Comparison of ENCODE assay signal across 16 mouse cellular contexts in the genomic region with DNA sequence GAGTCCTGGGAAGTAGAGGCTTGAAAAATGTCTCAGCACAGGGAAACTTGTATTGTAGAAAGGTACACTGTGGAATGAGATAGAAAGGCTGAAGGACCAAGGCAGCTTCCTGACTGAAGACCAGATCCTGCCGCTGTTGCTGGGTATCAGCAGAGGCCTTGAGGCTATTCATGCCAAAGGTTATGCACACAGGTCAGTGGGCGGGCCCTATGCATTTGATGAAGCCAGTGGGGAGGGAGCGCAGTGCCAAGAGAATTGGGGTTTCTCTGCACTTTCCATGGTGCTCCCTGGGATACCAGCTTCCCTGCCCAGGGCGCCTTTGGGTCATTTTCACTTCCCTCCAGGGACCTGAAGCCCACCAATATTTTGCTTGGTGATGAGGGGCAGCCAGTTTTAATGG. TPM values are rescaled to one million over a fixed set of nuclear protein-coding genes. Genes with fewer than 3 reads are reported as not detected.
DNase-seq lines count a peak whose midpoint lies in the region; ATAC-seq and TF ChIP-seq lines count a peak whose summit lies in the region.
"Had no signal": no experiment of that assay in that cellular context is flagged by ENCODE, and none has a peak within 500 bp of the region (broad histone marks: within the 10 kb centered on the region; RNA-seq: fewer than 3 reads in every experiment).

No protein-coding gene starts in this region.

- H3K27me3 ChIP-seq in intestine, embryonic 15.5 days (replicated peaks) = no peaks in the 10 kb centered on the region; the same call in 1 of the 2 replicates
- no peaks in the 10 kb centered on the region for H3K27me3 ChIP-seq in intestine, postnatal 0 days (replicated peaks; ENCODE audit: control insufficient read depth, insufficient read depth, low read length)
- no peaks in the 10 kb centered on the region for H3K27me3 ChIP-seq in MEL (ENCODE audit: control insufficient read depth in 1 of 2, insufficient read depth in 2 of 2, low read length in 2 of 2)
- H3K27me3 ChIP-seq in liver, embryonic 11.5 days (replicated peaks; ENCODE audit: control insufficient read depth, insufficient read depth, low read length) = no peaks in the 10 kb centered on the region
- H3K27me3 ChIP-seq: CH12.LX had no signal

- TF ChIP-seq CTCF in intestine, postnatal 0 days (IDR thresholded peaks at IDR 0.05; ENCODE audit: low read depth) = no peak
- no peak for TF ChIP-seq CTCF in MEL (IDR thresholded peaks at IDR 0.05 in 2 of 3, conservative IDR thresholded peaks at IDR 0.05 in 1 of 3; ENCODE audit: control insufficient read depth in 1 of 3, insufficient read depth in 1 of 3, low read depth in 2 of 3, low read length in 3 of 3, poor library complexity in 1 of 3, severe bottlenecking in 1 of 3)

- no peak overlapping the region for H3K4me3 ChIP-seq in intestine, embryonic 15.5 days (replicated peaks)
- H3K4me3 ChIP-seq in intestine, postnatal 0 days (ENCODE audit: low read depth, low read length) = no peak overlapping the region
- H3K4me3 ChIP-seq in MEL (ENCODE audit: control insufficient read depth in 1 of 2, insufficient read depth in 1 of 2, low read depth in 2 of 2, low read length in 2 of 2) = peak overlapping the region in 1 of 2 experiments; percentile 5; a peak in 1 of 4 replicates
- peak overlapping the region; percentile 91 for H3K4me3 ChIP-seq in liver, embryonic 11.5 days (ENCODE audit: low read depth, low read length)
- H3K4me3 ChIP-seq: midbrain, embryonic 15.5 days had no signal

- peaks cover 70% of the 10 kb centered on the region for H3K79me2 ChIP-seq in MEL (ENCODE audit: control insufficient read depth, insufficient read depth, low read length, poor library complexity)

- WGBS in intestine, embryonic 15.5 days = 73% methylated on average over 4 of the region's 4 CpGs
- WGBS in intestine, postnatal 0 days = 64% methylated on average over 4 of the region's 4 CpGs
- 69% methylated on average over 4 of the region's 4 CpGs for WGBS in liver, embryonic 11.5 days

- H3K4me2 ChIP-seq in intestine, embryonic 15.5 days (replicated peaks) = peak overlapping the region; percentile 20; the same call in 1 of the 2 replicates
- no peak overlapping the region; the same call in 1 of the 2 replicates for H3K4me2 ChIP-seq in intestine, postnatal 0 days (replicated peaks; ENCODE audit: low read depth)
- peak overlapping the region; percentile 100 for H3K4me2 ChIP-seq in liver, embryonic 11.5 days

- DNase-seq in 416B (ENCODE audit: low read depth) = peak; percentile 67
- peak; percentile 15 for DNase-seq in MEL (ENCODE audit: low read depth, low spot score)
- no peak for DNase-seq in liver, embryonic 11.5 days (ENCODE audit: low spot score)
- no peak for DNase-seq in testis, postnatal 14 days (ENCODE audit: low spot score)
- DNase-seq in right cerebral cortex, adult 2 months (ENCODE audit: low spot score in 2 of 2) = no peak
- DNase-seq in gastrocnemius, postnatal 25 days = no peak
- DNase-seq: cerebellum, postnatal 14 days; left cerebral cortex, postnatal 4 days; lung, postnatal 14 days had no signal

- no peak for TF ChIP-seq POLR2A in MEL (IDR thresholded peaks at IDR 0.05; ENCODE audit: control insufficient read depth in 1 of 2, insufficient read depth in 1 of 2, low read depth in 1 of 2, low read length in 2 of 2, poor library complexity in 1 of 2)

- TF ChIP-seq RAD21 in MEL (IDR thresholded peaks at IDR 0.05; ENCODE audit: low read depth, low read length) = no peak

- H3K9ac ChIP-seq in intestine, embryonic 15.5 days = no peak overlapping the region
- H3K9ac ChIP-seq in intestine, postnatal 0 days (ENCODE audit: low read depth, low read length) = no peak overlapping the region
- H3K9ac ChIP-seq in MEL (ENCODE audit: control insufficient read depth, low read depth, low read length, poor library complexity, severe bottlenecking) = peak overlapping the region; percentile 22
- H3K9ac ChIP-seq in liver, embryonic 11.5 days (ENCODE audit: low read depth, low read length) = no peak overlapping the region; the same call in 1 of the 2 replicates
- H3K9ac ChIP-seq: heart, embryonic 12.5 days; midbrain, embryonic 15.5 days had no signal

- peaks cover 37% of the 10 kb centered on the region for H3K4me1 ChIP-seq in intestine, embryonic 15.5 days (replicated peaks)
- H3K4me1 ChIP-seq in intestine, postnatal 0 days (replicated peaks; ENCODE audit: control insufficient read depth, insufficient read depth, low read length) = peaks cover 14% of the 10 kb centered on the region
- H3K4me1 ChIP-seq in MEL (ENCODE audit: control insufficient read depth in 1 of 2, insufficient read depth in 2 of 2, low read length in 2 of 2) = peaks cover 6 to 56% of the 10 kb centered on the region in 2 experiments; a peak in 3 of 4 replicates
- H3K4me1 ChIP-seq in liver, embryonic 11.5 days (replicated peaks; ENCODE audit: control insufficient read depth, insufficient read depth, low read length) = peaks cover 68% of the 10 kb centered on the region

- H3K9me3 ChIP-seq in intestine, embryonic 15.5 days = no peaks in the 10 kb centered on the region
- H3K9me3 ChIP-seq in intestine, postnatal 0 days (ENCODE audit: control insufficient read depth) = no peaks in the 10 kb centered on the region
- no peaks in the 10 kb centered on the region for H3K9me3 ChIP-seq in MEL (replicated peaks; ENCODE audit: insufficient read depth, low read length)
- H3K9me3 ChIP-seq in liver, embryonic 11.5 days (ENCODE audit: control insufficient read depth, low read length) = no peaks in the 10 kb centered on the region
- H3K9me3 ChIP-seq: heart, embryonic 12.5 days; midbrain, embryonic 15.5 days had no signal

- no peak for TF ChIP-seq EP300 in MEL (IDR thresholded peaks at IDR 0.05; ENCODE audit: low read depth in 1 of 2, low read length in 2 of 2)

- no peak overlapping the region for H3K27ac ChIP-seq in intestine, embryonic 15.5 days
- no peak overlapping the region for H3K27ac ChIP-seq in intestine, postnatal 0 days (ENCODE audit: low read depth, low read length)
- peak overlapping the region; percentile 25 for H3K27ac ChIP-seq in MEL (ENCODE audit: control insufficient read depth, low read depth, low read length)
- 0 out of 2 replicates have a peak overlapping the region, but pooled peaks have one; percentile 4 for H3K27ac ChIP-seq in liver, embryonic 11.5 days (ENCODE audit: low read depth, low read length)
- H3K27ac ChIP-seq: midbrain, embryonic 15.5 days had no signal

- ATAC-seq in intestine, embryonic 15.5 days = no peak
- ATAC-seq in intestine, postnatal 0 days = no peak
- no peak for ATAC-seq in liver, embryonic 11.5 days (replicated peaks; ENCODE audit: low FRiP score)
- ATAC-seq: midbrain, embryonic 15.5 days had no signal

- H3K36me3 ChIP-seq in intestine, embryonic 15.5 days = peaks cover 12% of the 10 kb centered on the region; the same call in 1 of the 2 replicates
- H3K36me3 ChIP-seq in intestine, postnatal 0 days (ENCODE audit: control insufficient read depth, insufficient read depth) = peaks cover 20% of the 10 kb centered on the region
- peaks cover 15 to 63% of the 10 kb centered on the region in 2 experiments for H3K36me3 ChIP-seq in MEL (ENCODE audit: control insufficient read depth in 1 of 2, insufficient read depth in 2 of 2, low read length in 2 of 2)
- H3K36me3 ChIP-seq in liver, embryonic 11.5 days (ENCODE audit: control insufficient read depth, insufficient read depth, low read length) = peaks cover 31% of the 10 kb centered on the region

RNA-seq across cellular contexts. Expression of gene Stk16, which starts 1.9 kb away (rescaled TPM):
- 110 and 122 TPM in 2 replicates for polyA plus RNA-seq in intestine, embryonic 15.5 days (2015; fragmentation: Nextera tagmentation; extraction: Ambion mirVana)
- 50.5 and 54.4 TPM in 2 replicates for polyA plus RNA-seq in intestine, postnatal 0 days (2015; fragmentation: Nextera tagmentation; extraction: Ambion mirVana)
- 83.2 and 110 TPM in 2 replicates for total RNA-seq in MEL (2012; rRNA removed)
- 100 to 1,000 TPM in 1 of 2 experiments, not detected in 1; 154 TPM for polyA plus RNA-seq in MEL (2012; ENCODE audit: insufficient read depth in 1 of 2, insufficient read length in 2 of 2, low read depth in 1 of 2, low replicate concordance in 2 of 2, missing spikeins in 1 of 2)
- polyA plus RNA-seq in liver, embryonic 11.5 days (2014; fragmentation: Nextera tagmentation; extraction: Ambion mirVana) = 122 and 131 TPM in 2 replicates
- total RNA-seq in gastrocnemius, postnatal 25 days (2021) = 10 to 100 TPM; 23.1 to 26.0 TPM

RNA-seq across cellular contexts. Expression of gene Glb1l, which starts 1.9 kb away (rescaled TPM):
- polyA plus RNA-seq in intestine, embryonic 15.5 days (2015; fragmentation: Nextera tagmentation; extraction: Ambion mirVana) = 11.9 and 12.2 TPM in 2 replicates
- 3.6 and 3.7 TPM in 2 replicates for polyA plus RNA-seq in intestine, postnatal 0 days (2015; fragmentation: Nextera tagmentation; extraction: Ambion mirVana)
- 4.0 and 7.6 TPM in 2 replicates for total RNA-seq in MEL (2012; rRNA removed)
- 10 to 100 TPM in 1 of 2 experiments, not detected in 1; 13.0 TPM for polyA plus RNA-seq in MEL (2012; ENCODE audit: insufficient read depth in 1 of 2, insufficient read length in 2 of 2, low read depth in 1 of 2, low replicate concordance in 2 of 2, missing spikeins in 1 of 2)
- polyA plus RNA-seq in liver, embryonic 11.5 days (2014; fragmentation: Nextera tagmentation; extraction: Ambion mirVana) = 8.0 and 9.1 TPM in 2 replicates
- 1 to 10 TPM; 1.9 to 2.7 TPM for total RNA-seq in gastrocnemius, postnatal 25 days (2021)

RNA-seq across cellular contexts. Expression of gene Tuba4a, which starts 7.1 kb away (rescaled TPM):
- polyA plus RNA-seq in intestine, embryonic 15.5 days (2015; fragmentation: Nextera tagmentation; extraction: Ambion mirVana) = 122 and 131 TPM in 2 replicates
- 113 and 119 TPM in 2 replicates for polyA plus RNA-seq in intestine, postnatal 0 days (2015; fragmentation: Nextera tagmentation; extraction: Ambion mirVana)
- 385 and 396 TPM in 2 replicates for total RNA-seq in MEL (2012; rRNA removed)
- 100 to 1,000 TPM in 1 of 2 experiments, not detected in 1; 439 TPM for polyA plus RNA-seq in MEL (2012; ENCODE audit: insufficient read depth in 1 of 2, insufficient read length in 2 of 2, low read depth in 1 of 2, low replicate concordance in 2 of 2, missing spikeins in 1 of 2)
- polyA plus RNA-seq in liver, embryonic 11.5 days (2014; fragmentation: Nextera tagmentation; extraction: Ambion mirVana) = 282 and 298 TPM in 2 replicates
- total RNA-seq in gastrocnemius, postnatal 25 days (2021) = 100 to 1,000 TPM; 749 to 982 TPM

RNA-seq across cellular contexts. Expression of gene A630095N17Rik, which starts 19.4 kb away (rescaled TPM):
- polyA plus RNA-seq in intestine, embryonic 15.5 days (2015; fragmentation: Nextera tagmentation; extraction: Ambion mirVana) = not detected in 2 replicates
- not detected in 2 replicates for polyA plus RNA-seq in intestine, postnatal 0 days (2015; fragmentation: Nextera tagmentation; extraction: Ambion mirVana)
- 0.46 and 0.58 TPM in 2 replicates for total RNA-seq in MEL (2012; rRNA removed)
- under 1 TPM in 1 of 2 experiments, not detected in 1; 0.82 TPM for polyA plus RNA-seq in MEL (2012; ENCODE audit: insufficient read depth in 1 of 2, insufficient read length in 2 of 2, low read depth in 1 of 2, low replicate concordance in 2 of 2, missing spikeins in 1 of 2)
- polyA plus RNA-seq in liver, embryonic 11.5 days (2014; fragmentation: Nextera tagmentation; extraction: Ambion mirVana) = not detected in 2 replicates
- not detected for total RNA-seq in gastrocnemius, postnatal 25 days (2021)
- total RNA-seq: layer of hippocampus, postnatal 10 days; left cerebral cortex, postnatal 4 days had no signal
- polyA plus RNA-seq: heart, embryonic 12.5 days; midbrain, embryonic 15.5 days; stomach, embryonic 16.5 days had no signal

RNA-seq across cellular contexts. Expression of gene Atg9a, which starts 20.5 kb away (rescaled TPM):
- polyA plus RNA-seq in intestine, embryonic 15.5 days (2015; fragmentation: Nextera tagmentation; extraction: Ambion mirVana) = 27.6 and 28.3 TPM in 2 replicates
- 23.5 and 25.2 TPM in 2 replicates for polyA plus RNA-seq in intestine, postnatal 0 days (2015; fragmentation: Nextera tagmentation; extraction: Ambion mirVana)
- 7.8 and 10.2 TPM in 2 replicates for total RNA-seq in MEL (2012; rRNA removed)
- 10 to 100 TPM in 1 of 2 experiments, not detected in 1; 26.1 TPM for polyA plus RNA-seq in MEL (2012; ENCODE audit: insufficient read depth in 1 of 2, insufficient read length in 2 of 2, low read depth in 1 of 2, low replicate concordance in 2 of 2, missing spikeins in 1 of 2)
- 20.0 and 24.1 TPM in 2 replicates for polyA plus RNA-seq in liver, embryonic 11.5 days (2014; fragmentation: Nextera tagmentation; extraction: Ambion mirVana)
- total RNA-seq in gastrocnemius, postnatal 25 days (2021) = 10 to 100 TPM; 85.5 to 88.1 TPM

Comparison
In these comparisons a context has a peak if more than half of its experiments do, and no peak if none do; other contexts are left out.
1. H3K27ac ChIP-seq: peak in MEL (single experiment) and liver, embryonic 11.5 days (single experiment); none in intestine, embryonic 15.5 days (single experiment) and intestine, postnatal 0 days (single experiment).
2. DNase-seq: peak in 416B (single experiment) and MEL (single experiment); none in liver, embryonic 11.5 days (single experiment), testis, postnatal 14 days (single experiment), right cerebral cortex, adult 2 months (0 of 2) and gastrocnemius, postnatal 25 days (single experiment).